Mouse (Mus musculus) neural tube, embryonic 13.5 days (tissue): ENCODE measurements around the gene Dbn1. TPM values are rescaled to one million over a fixed set of nuclear protein-coding genes. Genes with fewer than 3 reads are reported as not detected.

Experiments used
- ATAC-seq: fragments of 200-750 bp; cut with Nextera tagmentation; 2 replicates; pipeline ENCODE4 v1.8.0; 2017; ENCODE audit warnings: low read depth, mild to moderate bottlenecking, moderate TSS enrichment, moderate library complexity
- H3K27ac ChIP-seq: fragments of 300-500 bp; sonication (generic); replicated peaks from 2 replicates; pipeline ENCODE4 v1.5.1; 2015; ENCODE audit warnings: moderate library complexity, mild to moderate bottlenecking, inconsistent platforms
- H3K27me3 ChIP-seq: fragments of 300-500 bp; sonication (generic); 2 replicates; pipeline ENCODE4 v1.6.1; 2015; ENCODE audit warnings: mild to moderate bottlenecking, inconsistent platforms
- H3K36me3 ChIP-seq: fragments of 300-500 bp; sonication (generic); 2 replicates; pipeline ENCODE4 v1.6.1; 2015; ENCODE audit warnings: mild to moderate bottlenecking, inconsistent platforms
- H3K4me1 ChIP-seq: fragments of 300-500 bp; sonication (generic); replicated peaks from 2 replicates; pipeline ENCODE4 v1.6.1; 2015; ENCODE audit warnings: inconsistent platforms
- H3K4me2 ChIP-seq: fragments of 300-500 bp; sonication (generic); 2 replicates; pipeline ENCODE4 v1.6.1; 2015; ENCODE audit warnings: inconsistent platforms, mild to moderate bottlenecking, moderate library complexity
- H3K4me3 ChIP-seq: fragments of 300-500 bp; sonication (generic); 2 replicates; pipeline ENCODE4 v1.5.1; 2015; ENCODE audit warnings: mild to moderate bottlenecking, inconsistent platforms
- H3K9ac ChIP-seq: fragments of 300-500 bp; sonication (generic); 2 replicates; pipeline ENCODE4 v1.6.1; 2015; ENCODE audit warnings: moderate library complexity, mild to moderate bottlenecking, inconsistent platforms
- H3K9me3 ChIP-seq: fragments of 300-500 bp; sonication (generic); 2 replicates; pipeline ENCODE4 v1.6.1; 2016; ENCODE audit warnings: inconsistent platforms
- WGBS: fragments of 180-500 bp; shearing (Covaris S2); methylation state at CpG from one replicate; pipeline ENCODE4 v1.1.7; 2015; 5-methylcytosine and 5-hydroxymethylcytosine counted together
- polyA plus RNA-seq: library from polyadenylated mRNA; unstranded; fragments of >200 nt; fragmentation: Nextera tagmentation; extraction: Ambion mirVana; gene quantifications from 2 replicates; pipeline ENCODE4 v1.2.1, GENCODE M21; 2015

Gene Dbn1
- 574 and 615 TPM in 2 replicates for polyA plus RNA-seq

GRCm38 (mm10) chr13:55487578-55488498, at the start of gene Dbn1:
Dbn1 (minus strand) TSS chr13:55488111.
- peak within 1 kb of the TSS; percentile 99 for H3K27ac ChIP-seq
- H3K36me3 ChIP-seq: peaks cover 3% of the 10 kb centered on the region
- H3K9me3 ChIP-seq: no peaks in the 10 kb centered on the region
- H3K9ac ChIP-seq: peak within 1 kb of the TSS; percentile 100
- peak within 1 kb of the TSS; percentile 100 for H3K4me2 ChIP-seq
- peaks cover 49% of the 10 kb centered on the region for H3K4me1 ChIP-seq
- peak; percentile 85 for ATAC-seq
- peak within 1 kb of the TSS; percentile 99 for H3K4me3 ChIP-seq
- WGBS: under 1% methylated on average over 80 of the region's 83 CpGs
- H3K27me3 ChIP-seq: no peaks in the 10 kb centered on the region

DNA sequence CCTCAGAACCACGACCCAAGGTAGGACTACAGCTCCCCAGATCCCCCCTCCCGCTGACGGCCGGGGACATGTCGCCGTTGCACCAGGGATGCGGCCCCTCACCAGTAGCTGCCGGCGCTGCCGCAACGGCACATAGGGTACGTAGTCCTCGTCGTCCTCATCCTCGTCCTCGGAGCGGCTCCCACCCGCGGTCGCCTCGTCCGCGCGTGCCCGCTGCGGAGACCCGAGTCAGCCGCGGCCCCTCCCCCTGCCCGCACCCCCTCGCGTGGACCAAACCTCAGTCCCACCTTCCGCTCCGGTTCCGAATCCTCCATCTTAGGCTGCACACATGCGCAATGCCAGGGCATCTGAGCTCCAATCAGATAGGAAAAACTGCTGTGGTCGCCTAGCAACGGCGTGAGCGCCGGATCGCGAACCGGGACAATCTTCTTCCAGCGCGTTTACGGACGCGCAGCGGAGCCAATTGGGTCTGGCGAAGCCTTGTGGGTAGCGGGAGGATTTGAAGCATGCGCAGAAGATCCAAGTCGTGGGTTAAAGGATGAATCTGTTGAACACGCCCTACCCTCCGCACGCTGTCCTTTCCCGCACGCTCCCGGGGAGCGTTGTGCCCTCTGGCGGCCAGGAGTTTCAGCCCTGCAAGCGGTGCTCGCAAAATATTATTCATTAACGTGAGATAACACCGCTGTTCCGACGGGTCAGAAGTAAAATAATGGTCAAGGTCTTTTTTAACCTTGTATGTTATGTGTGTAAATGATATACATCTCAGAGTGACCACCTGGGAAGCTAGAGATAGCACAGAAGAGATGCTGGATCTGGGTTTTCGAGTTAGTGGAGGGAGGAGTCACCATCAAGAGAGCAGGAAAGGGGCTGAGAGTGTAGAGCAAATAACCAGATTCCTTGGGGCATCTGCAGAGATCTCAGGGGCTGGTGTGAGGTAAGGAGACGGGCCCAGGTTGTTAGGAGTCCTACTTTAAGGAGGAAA, 48.6 kb upstream of the Dbn1 start, which contains the start of gene Ddx41:
Gene Ddx41, minus strand, starts transcription at position 465 of the 982 bp plus-strand sequence.
- peak; percentile 97 for ATAC-seq
- WGBS: under 1% methylated on average over 70 of the region's 70 CpGs
- Histone ChIP-seq H3K4me3 (peak within 1 kb of the TSS; percentile 90), H3K36me3 (peaks cover 75% of the 10 kb centered on the region), H3K27me3 (no peaks in the 10 kb centered on the region), H3K27ac (peak within 1 kb of the TSS; percentile 86), H3K9me3 (no peaks in the 10 kb centered on the region), H3K4me2 (peak within 1 kb of the TSS; percentile 98), H3K4me1 (peaks cover 18% of the 10 kb centered on the region), H3K9ac (peak within 1 kb of the TSS; percentile 86)

- Histone ChIP-seq H3K9ac (peak overlapping the region; percentile 86), H3K27ac (peak overlapping the region; percentile 86), H3K9me3 (no peaks in the 10 kb centered on the region), H3K4me2 (peak overlapping the region; percentile 98), H3K27me3 (no peaks in the 10 kb centered on the region), H3K4me1 (peaks cover 18% of the 10 kb centered on the region), H3K36me3 (peaks cover 75% of the 10 kb centered on the region), H3K4me3 (peak overlapping the region; percentile 90)
- 17% methylated on average over 17 of the region's 17 CpGs for WGBS
- peak; percentile 52 for ATAC-seq
Observed at GRCm38 (mm10) chr13:55535796-55536193, 47.9 kb upstream of the Dbn1 start.

DNA sequence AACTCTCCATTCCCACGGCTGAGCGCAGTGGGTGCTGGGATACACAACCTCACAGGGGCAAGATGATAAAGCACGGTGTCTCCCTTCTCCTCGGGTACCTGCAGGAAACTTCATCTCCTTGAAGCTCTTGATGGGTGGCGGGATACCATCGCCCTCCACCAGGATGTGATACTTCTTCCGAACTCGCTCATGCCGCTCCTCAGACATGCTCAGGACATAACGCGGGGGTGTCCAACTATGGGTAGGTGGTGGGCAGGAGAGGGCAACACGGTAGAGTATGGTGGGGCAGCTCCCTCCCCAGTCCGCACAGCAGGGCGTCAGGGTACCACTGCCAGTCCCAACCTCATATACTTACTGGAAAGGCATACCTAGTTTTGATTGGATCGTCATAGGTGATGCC, 47.3 kb upstream of the Dbn1 start:
- Histone ChIP-seq H3K9ac (peak overlapping the region; percentile 86), H3K27me3 (no peaks in the 10 kb centered on the region), H3K27ac (no peak overlapping the region), H3K4me1 (peaks cover 18% of the 10 kb centered on the region), H3K4me2 (peak overlapping the region; percentile 98), H3K36me3 (peaks cover 75% of the 10 kb centered on the region), H3K4me3 (peak overlapping the region; percentile 90), H3K9me3 (no peaks in the 10 kb centered on the region)
- WGBS: 90% methylated on average over 15 of the region's 15 CpGs
- ATAC-seq: no peak

GRCm38 (mm10) chr13:55529198-55529915, 41.4 kb upstream of the Dbn1 start, which contains the start of gene Dok3:
Dok3 (minus strand) TSS chr13:55529296.
- ATAC-seq: no peak
- no peak within 1 kb of the TSS for H3K27ac ChIP-seq
- H3K9me3 ChIP-seq: no peaks in the 10 kb centered on the region
- no peak within 1 kb of the TSS for H3K4me3 ChIP-seq
- no peak within 1 kb of the TSS for H3K9ac ChIP-seq
- no peaks in the 10 kb centered on the region for H3K4me1 ChIP-seq
- H3K4me2 ChIP-seq: no peak within 1 kb of the TSS
- H3K27me3 ChIP-seq: no peaks in the 10 kb centered on the region
- H3K36me3 ChIP-seq: peaks cover 58% of the 10 kb centered on the region
- 84% methylated on average over 8 of the region's 8 CpGs for WGBS

GRCm38 (mm10) chr13:55527834-55528772, 40.2 kb upstream of the Dbn1 start:
- Histone ChIP-seq H3K9me3 (no peaks in the 10 kb centered on the region), H3K36me3 (peaks cover 55% of the 10 kb centered on the region), H3K27me3 (no peaks in the 10 kb centered on the region), H3K27ac (no peak overlapping the region), H3K4me1 (no peaks in the 10 kb centered on the region), H3K4me3 (no peak overlapping the region), H3K4me2 (no peak overlapping the region), H3K9ac (no peak overlapping the region)
- WGBS: 82% methylated on average over 18 of the region's 18 CpGs
- no peak for ATAC-seq

- H3K27ac ChIP-seq: no peak overlapping the region
- no peak overlapping the region for H3K4me3 ChIP-seq
- H3K4me2 ChIP-seq: no peak overlapping the region
- H3K36me3 ChIP-seq: peaks cover 52% of the 10 kb centered on the region
- no peak for ATAC-seq
- H3K9me3 ChIP-seq: no peaks in the 10 kb centered on the region
- WGBS: 88% methylated on average over 16 of the region's 16 CpGs
- no peaks in the 10 kb centered on the region for H3K4me1 ChIP-seq
- H3K9ac ChIP-seq: no peak overlapping the region
- H3K27me3 ChIP-seq: no peaks in the 10 kb centered on the region
Observed at GRCm38 (mm10) chr13:55527212-55527611, 39.3 kb upstream of the Dbn1 start.

DNA sequence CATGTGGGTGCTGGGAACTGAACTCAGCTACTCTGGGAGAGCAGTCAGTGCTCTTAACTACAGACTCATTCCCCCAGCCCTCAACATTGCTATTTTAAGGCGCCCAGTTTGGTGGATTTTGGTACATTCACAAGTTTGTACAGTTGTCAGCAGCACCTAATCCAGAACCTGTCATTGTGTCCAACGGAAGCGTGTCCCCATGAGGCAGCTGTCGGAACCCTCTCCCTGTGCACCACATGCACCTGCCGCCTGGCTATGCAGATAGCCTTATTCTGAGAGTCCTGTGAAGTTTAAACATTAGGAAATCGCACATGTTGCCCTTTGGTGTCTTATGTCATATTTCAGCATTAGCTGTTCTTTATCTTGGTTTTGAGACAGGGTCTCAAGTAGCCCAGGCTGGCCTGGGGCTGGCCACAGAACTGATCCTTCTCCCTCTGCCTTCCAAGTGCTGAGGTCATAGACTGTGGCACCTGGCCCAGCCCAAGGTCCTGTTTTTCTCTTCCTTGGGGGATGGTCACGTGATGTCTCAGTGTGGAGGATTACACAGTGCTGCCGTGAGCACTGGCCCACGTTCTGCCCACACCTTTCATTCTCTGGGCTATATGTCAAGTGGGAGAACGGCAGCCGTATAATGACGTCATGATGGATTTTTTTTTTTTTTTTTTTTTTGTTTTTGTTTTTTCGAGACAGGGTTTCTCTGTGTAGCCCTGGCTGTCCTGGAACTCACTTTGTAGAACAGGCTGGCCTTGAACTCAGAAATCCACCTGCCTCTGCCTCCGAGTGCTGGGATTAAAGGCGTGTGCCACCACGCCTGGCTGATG, 38.0 kb upstream of the Dbn1 start:
- Histone ChIP-seq H3K27ac (no peak overlapping the region), H3K4me1 (no peaks in the 10 kb centered on the region), H3K9me3 (no peaks in the 10 kb centered on the region), H3K36me3 (peaks cover 39% of the 10 kb centered on the region), H3K4me2 (no peak overlapping the region), H3K27me3 (no peaks in the 10 kb centered on the region), H3K9ac (no peak overlapping the region), H3K4me3 (no peak overlapping the region)
- ATAC-seq: no peak
- 80% methylated on average over 16 of the region's 16 CpGs for WGBS

- 95% methylated on average over 23 of the region's 23 CpGs for WGBS
- no peak overlapping the region for H3K9ac ChIP-seq
- peaks cover 20% of the 10 kb centered on the region for H3K36me3 ChIP-seq
- H3K4me1 ChIP-seq: no peaks in the 10 kb centered on the region
- H3K27ac ChIP-seq: no peak overlapping the region
- no peaks in the 10 kb centered on the region for H3K27me3 ChIP-seq
- no peak overlapping the region for H3K4me3 ChIP-seq
- H3K4me2 ChIP-seq: no peak overlapping the region
- no peaks in the 10 kb centered on the region for H3K9me3 ChIP-seq
- no peak for ATAC-seq
Observed at GRCm38 (mm10) chr13:55523951-55524600, 36.2 kb upstream of the Dbn1 start.

DNA sequence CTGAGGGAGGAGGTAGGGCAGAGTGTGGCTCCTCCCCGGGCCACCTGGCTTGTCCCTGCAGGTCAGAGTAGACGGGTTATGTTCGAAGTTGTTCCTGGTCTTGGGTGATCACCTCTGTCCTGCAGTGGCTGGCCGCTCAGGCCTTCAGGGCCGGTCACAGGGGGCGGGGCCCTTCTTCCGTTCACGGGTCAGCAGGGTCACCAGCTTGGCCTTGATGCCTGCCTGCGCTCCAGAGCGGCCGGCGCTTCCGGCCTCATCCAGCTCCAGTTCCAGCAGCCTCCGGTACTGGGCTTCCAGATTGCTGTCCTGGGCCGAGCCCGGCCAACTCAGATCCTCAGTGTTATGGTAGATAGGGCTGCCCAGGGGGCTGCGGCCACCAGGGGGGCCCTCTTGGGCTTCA, 35.4 kb upstream of the Dbn1 start:
- no peaks in the 10 kb centered on the region for H3K27me3 ChIP-seq
- H3K9ac ChIP-seq: no peak overlapping the region
- no peak for ATAC-seq
- H3K4me3 ChIP-seq: no peak overlapping the region
- WGBS: 68% methylated on average over 17 of the region's 17 CpGs
- H3K4me1 ChIP-seq: no peaks in the 10 kb centered on the region
- H3K27ac ChIP-seq: no peak overlapping the region
- no peak overlapping the region for H3K4me2 ChIP-seq
- no peaks in the 10 kb centered on the region for H3K9me3 ChIP-seq
- H3K36me3 ChIP-seq: peaks cover 15% of the 10 kb centered on the region
